Mouse (Mus musculus) Patski (cell line): Measurements from ENCODE around the gene Spock1. TPM values are rescaled to one million over a fixed set of nuclear protein-coding genes. Genes with fewer than 3 reads are reported as not detected.

Source experiments
- ATAC-seq: fragments of 100-300 bp; one replicate; pipeline ENCODE4 v1.8.0; 2021
- CTCF ChIA-PET: fragments of 350-600 bp; sonication (Branson Sonifier 250); formaldehyde crosslinking; loops from one replicate; lab custom pipeline; 2022; ENCODE audit warnings: inconsistent platforms; lab: Charles Lee
- POLR2A ChIA-PET: fragments of 350-600 bp; sonication (Branson Sonifier 250); formaldehyde crosslinking; loops from one replicate; lab custom pipeline; 2022; ENCODE audit warnings: antibody characterized with exemption, inconsistent platforms; lab: Charles Lee
- DNase-seq: peaks from one replicate; pipeline ENCODE4 v3.0.0-alpha.2; 2011; ENCODE audit warnings: low read depth, low spot score
- H3K27me3 ChIP-seq: fragments of 371-371 bp; one replicate; pipeline ENCODE4 v1.5.1; 2021
- CTCF ChIP-seq: fragments of 100-300 bp; IDR thresholded peaks from one replicate; pipeline ENCODE4 v1.5.1; 2021
- in situ Hi-C: fragments of 300-500 bp; cut with MboI; formaldehyde crosslinking; loops from 3 replicates; pipeline ENCODE4 v1.11.1; 2018; ENCODE audit warnings: low pct_unique_long_range_greater_than_20kb, mixed read lengths
- polyA plus RNA-seq: library from polyadenylated mRNA; unstranded; gene quantifications from one replicate; pipeline ENCODE4 v1.2.3, GENCODE M21; 2021

Spock1 gene
- polyA plus RNA-seq, 1 experiment from 2014 or later, result not detected

- in situ Hi-C loops, result no loop called here
- ATAC-seq, result no peak
- POLR2A ChIA-PET, result no interaction called here
- CTCF ChIA-PET, result no interaction called here
- no peak for TF ChIP-seq CTCF
- DNase-seq, result no peak
- H3K27me3 ChIP-seq, result peaks cover 15% of the 10 kb centered on the region
These were observed 43.1 kb downstream of the Spock1 start for GRCm38 (mm10) chr13:57865029-57865428.

GRCm38 (mm10) chr13:57858491-57858890 is 49.6 kb downstream of the Spock1 start:
- H3K27me3 ChIP-seq, result peaks cover 8% of the 10 kb centered on the region
- in situ Hi-C loops, result no loop called here
- POLR2A ChIA-PET, result no interaction called here
- no peak for DNase-seq
- no peak for ATAC-seq
- CTCF ChIA-PET, result no interaction called here
- no peak for TF ChIP-seq CTCF

GRCm38 (mm10) chr13:57857016-57857415 is 51.1 kb downstream of the Spock1 start:
- ATAC-seq, result no peak
- H3K27me3 ChIP-seq, result no peaks in the 10 kb centered on the region
- no peak for TF ChIP-seq CTCF
- in situ Hi-C loops, result no loop called here
- POLR2A ChIA-PET, result no interaction called here
- CTCF ChIA-PET, result no interaction called here
- DNase-seq, result no peak

GRCm38 (mm10) chr13:57856311-57856853 is 51.8 kb downstream of the Spock1 start:
- CTCF ChIA-PET, result no interaction called here
- no peak for DNase-seq
- in situ Hi-C loops, result no loop called here
- ATAC-seq, result no peak
- H3K27me3 ChIP-seq, result no peaks in the 10 kb centered on the region
- POLR2A ChIA-PET, result no interaction called here
- TF ChIP-seq CTCF, result no peak

GRCm38 (mm10) chr13:57855766-57856165 is 52.4 kb downstream of the Spock1 start:
- in situ Hi-C loops, result no loop called here
- no peak for ATAC-seq
- no peak for TF ChIP-seq CTCF
- no peaks in the 10 kb centered on the region for H3K27me3 ChIP-seq
- CTCF ChIA-PET, result no interaction called here
- POLR2A ChIA-PET, result no interaction called here
- DNase-seq, result no peak

- POLR2A ChIA-PET, result no interaction called here
- TF ChIP-seq CTCF, result no peak
- ATAC-seq, result no peak
- DNase-seq, result no peak
- no peaks in the 10 kb centered on the region for H3K27me3 ChIP-seq
- in situ Hi-C loops, result no loop called here
- CTCF ChIA-PET, result interaction anchor here (1.0 kb wide), 1 partner anchor 9 kb away, joined by 3 read pairs; no protein-coding TSS in a partner anchor
These were observed 53.7 kb downstream of the Spock1 start for GRCm38 (mm10) chr13:57854416-57854815.

GRCm38 (mm10) chr13:57853621-57854020 is 54.5 kb downstream of the Spock1 start:
- DNase-seq, result no peak
- no peak for ATAC-seq
- no peak for TF ChIP-seq CTCF
- CTCF ChIA-PET, result interaction anchor here (1.0 kb wide), 1 partner anchor 9 kb away, joined by 3 read pairs; no protein-coding TSS in a partner anchor
- in situ Hi-C loops, result no loop called here
- H3K27me3 ChIP-seq, result no peaks in the 10 kb centered on the region
- POLR2A ChIA-PET, result no interaction called here

- ATAC-seq (no peak), DNase-seq (no peak)
- ChIA-PET CTCF (no interaction called here), POLR2A (no interaction called here)
- in situ Hi-C loops, result no loop called here
- no peak for TF ChIP-seq CTCF
- no peaks in the 10 kb centered on the region for H3K27me3 ChIP-seq
These were observed 55.0 kb downstream of the Spock1 start for GRCm38 (mm10) chr13:57853156-57853555.

- no peaks in the 10 kb centered on the region for H3K27me3 ChIP-seq
- POLR2A ChIA-PET, result no interaction called here
- DNase-seq (no peak), ATAC-seq (no peak)
- CTCF ChIA-PET, result no interaction called here
- no peak for TF ChIP-seq CTCF
- in situ Hi-C loops, result no loop called here
These were observed 59.2 kb downstream of the Spock1 start for GRCm38 (mm10) chr13:57848931-57849330.

- no peak for TF ChIP-seq CTCF
- DNase-seq, result no peak
- no peak for ATAC-seq
- CTCF ChIA-PET, result no interaction called here
- H3K27me3 ChIP-seq, result no peaks in the 10 kb centered on the region
- POLR2A ChIA-PET, result no interaction called here
- in situ Hi-C loops, result no loop called here
These were observed 61.0 kb downstream of the Spock1 start for GRCm38 (mm10) chr13:57847101-57847500.

GRCm38 (mm10) chr13:57846468-57846867 is 61.7 kb downstream of the Spock1 start:
- no peak for TF ChIP-seq CTCF
- no peak for DNase-seq
- ChIA-PET POLR2A (no interaction called here), CTCF (no interaction called here)
- H3K27me3 ChIP-seq, result no peaks in the 10 kb centered on the region
- ATAC-seq, result no peak
- in situ Hi-C loops, result no loop called here
